Mouse (Mus musculus): ENCODE measurements around the gene Ccdc33. TPM values are rescaled to one million over a fixed set of nuclear protein-coding genes. Genes with fewer than 3 reads are reported as not detected.

The Ccdc33 gene
- polyA plus RNA-seq, 1 experiment from 2014 or later = not detected

Other genes with a start within 250 kb of the Ccdc33 start
- gene Ubl7, start 207.8 kb downstream of the Ccdc33 start, polyA plus RNA-seq (2015; fragmentation: Nextera tagmentation; extraction: Ambion mirVana) = 82.1 and 89.2 TPM in 2 replicates
- 0.34 and 0.65 TPM in 2 replicates for gene Sema7a, start 178.7 kb downstream of the Ccdc33 start, polyA plus RNA-seq (2015; fragmentation: Nextera tagmentation; extraction: Ambion mirVana)
- gene Cyp11a1, start 112.4 kb downstream of the Ccdc33 start, polyA plus RNA-seq (2015; fragmentation: Nextera tagmentation; extraction: Ambion mirVana) = 1.5 and 7.6 TPM in 2 replicates
- 1.4 and 2.2 TPM in 2 replicates for gene Stra6, start 55.0 kb downstream of the Ccdc33 start, polyA plus RNA-seq (2015; fragmentation: Nextera tagmentation; extraction: Ambion mirVana)
- 120 and 128 TPM in 2 replicates for gene Islr, start 85.5 kb upstream of the Ccdc33 start, polyA plus RNA-seq (2015; fragmentation: Nextera tagmentation; extraction: Ambion mirVana)
- gene Islr2, start 85.5 kb upstream of the Ccdc33 start, polyA plus RNA-seq (2015; fragmentation: Nextera tagmentation; extraction: Ambion mirVana) = 1.3 TPM in 2 replicates
- gene Pml, start 131.0 kb upstream of the Ccdc33 start, polyA plus RNA-seq (2015; fragmentation: Nextera tagmentation; extraction: Ambion mirVana) = 17.9 and 19.0 TPM in 2 replicates
- gene Stoml1, start 134.3 kb upstream of the Ccdc33 start, polyA plus RNA-seq (2015; fragmentation: Nextera tagmentation; extraction: Ambion mirVana) = 23.7 and 26.0 TPM in 2 replicates
- gene Loxl1, start 194.4 kb upstream of the Ccdc33 start, polyA plus RNA-seq (2015; fragmentation: Nextera tagmentation; extraction: Ambion mirVana) = 31.0 and 33.4 TPM in 2 replicates